Mouse (Mus musculus) cerebellum, adult 11 months (tissue): ENCODE measurements around the gene Spock1.

Experiments
- DNase-seq: peaks from one replicate; pipeline ENCODE4 v3.0.0; 2022

The Spock1 gene

DNA sequence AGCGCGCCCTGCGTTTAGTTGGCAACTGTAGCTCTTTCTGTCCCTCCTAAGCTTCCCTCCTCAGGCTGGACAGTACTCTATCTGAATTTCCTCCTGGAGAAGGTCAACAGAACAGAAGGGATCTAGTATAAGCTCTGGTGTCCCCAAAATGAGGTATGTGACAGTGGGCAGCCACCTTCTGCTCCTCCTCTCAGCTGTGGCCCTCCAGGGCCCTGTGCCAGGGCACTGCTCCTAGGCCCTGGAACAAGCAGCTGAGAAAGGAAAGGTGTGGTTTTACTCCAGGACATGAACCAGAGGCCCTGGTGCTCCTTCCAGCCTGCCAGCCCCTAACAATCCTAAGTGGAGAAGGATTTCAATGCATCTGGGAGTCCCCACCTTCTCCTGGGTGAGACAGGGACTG is 51.1 kb downstream of the Spock1 start:
- DNase-seq, result peak; percentile 47

DNA sequence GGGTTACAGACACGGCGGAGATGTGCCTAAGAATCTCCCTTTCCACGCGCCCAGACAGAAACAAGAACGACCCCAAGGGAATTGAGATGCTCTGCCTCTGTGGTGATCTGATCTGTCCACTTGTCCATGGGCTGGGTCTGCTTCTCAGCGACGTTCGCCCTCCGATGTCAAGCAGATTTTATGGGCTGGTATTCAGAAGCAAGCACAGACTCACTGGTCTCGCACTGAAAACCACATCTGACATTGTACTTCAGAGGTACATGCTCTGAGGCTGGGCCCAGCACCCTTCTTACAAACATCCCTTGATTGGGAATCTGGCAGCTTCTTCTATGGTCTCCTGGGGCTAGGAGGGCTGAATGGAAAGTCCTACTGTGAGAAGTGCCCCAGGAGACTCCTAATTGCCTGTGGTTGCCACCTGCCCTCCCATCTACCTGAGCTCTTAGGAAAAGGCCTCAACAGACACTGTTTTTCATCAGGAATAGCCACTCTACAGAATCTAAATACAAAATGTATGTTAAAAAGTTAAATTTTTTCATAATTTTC is 51.8 kb downstream of the Spock1 start:
- no peak for DNase-seq

DNA sequence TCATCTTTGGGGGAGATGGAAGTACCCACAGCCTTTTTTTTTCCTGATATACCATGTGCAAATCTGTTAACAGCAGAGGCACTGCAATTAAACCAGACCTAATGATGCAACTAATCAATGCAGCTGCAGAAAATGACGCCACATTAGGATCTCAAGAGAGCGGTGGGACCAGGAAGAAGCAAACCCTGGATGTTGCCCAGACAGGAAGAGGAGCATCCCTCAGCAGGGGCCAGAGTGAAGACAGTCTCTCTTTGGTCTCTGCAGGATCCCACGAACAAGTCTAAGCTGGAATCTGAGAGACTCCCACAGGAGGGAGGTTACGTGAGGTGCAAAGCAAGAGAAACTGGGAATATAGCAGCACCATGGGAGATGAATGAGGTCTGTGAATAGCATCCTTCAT is 52.4 kb downstream of the Spock1 start:
- DNase-seq, result no peak

DNA sequence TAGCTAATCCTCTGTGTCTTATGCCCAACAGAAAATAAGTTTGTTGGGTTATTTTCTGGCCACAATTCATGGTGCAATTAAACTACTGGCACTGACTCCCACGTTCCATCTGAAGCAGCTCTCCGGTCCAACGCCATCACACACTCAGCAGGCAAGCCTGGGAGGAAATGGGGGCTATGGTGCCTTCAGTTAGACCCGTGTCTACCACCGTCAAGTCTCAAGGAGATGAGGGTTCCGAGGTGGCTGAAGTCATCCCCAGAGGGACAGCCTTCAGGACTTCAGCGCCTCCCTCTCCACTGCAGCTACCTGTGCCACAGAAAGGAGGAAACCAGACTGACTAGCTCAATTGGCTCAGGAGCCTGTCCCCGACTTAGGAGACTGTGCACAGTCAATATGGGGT is 53.7 kb downstream of the Spock1 start:
- no peak for DNase-seq

DNA sequence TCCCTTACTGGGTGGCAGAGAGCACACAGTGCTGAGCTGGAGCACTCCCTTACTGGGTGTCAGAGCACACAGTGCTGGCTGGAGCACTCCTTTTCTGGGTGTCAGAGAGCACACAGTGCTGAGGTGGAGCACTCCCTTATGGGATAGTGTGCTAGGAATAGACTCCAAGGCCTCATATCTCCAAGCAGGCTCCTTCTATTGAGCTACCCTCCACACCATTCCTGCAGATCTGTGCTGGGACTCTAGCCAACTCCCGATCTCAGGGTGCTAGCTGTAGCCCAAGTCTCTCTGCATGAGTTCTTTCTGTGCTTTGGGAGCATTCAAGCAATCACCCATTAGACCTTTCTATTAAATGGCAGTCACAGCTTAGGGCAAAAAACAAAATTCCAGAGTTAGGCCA is 54.5 kb downstream of the Spock1 start:
- no peak for DNase-seq

DNA sequence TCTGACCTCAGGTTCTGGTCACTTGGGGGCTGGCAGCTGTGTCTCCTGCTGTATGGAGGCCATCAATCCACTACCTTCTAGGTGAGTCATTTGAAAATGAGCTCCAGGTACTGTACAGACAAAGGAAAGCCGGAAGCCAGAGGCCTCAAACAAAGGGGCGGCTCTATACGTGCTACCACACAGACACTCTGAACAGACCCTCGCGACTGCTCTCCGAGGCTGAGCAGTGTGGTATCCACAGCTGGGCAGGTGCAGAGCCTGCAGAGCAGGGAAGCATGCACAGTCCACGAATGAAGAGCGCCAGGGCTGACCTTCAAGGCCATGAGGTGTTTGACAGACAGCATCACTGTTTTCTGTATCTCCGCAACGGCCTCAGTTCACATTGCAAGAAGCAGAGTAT is 55.0 kb downstream of the Spock1 start:
- DNase-seq, result no peak

DNA sequence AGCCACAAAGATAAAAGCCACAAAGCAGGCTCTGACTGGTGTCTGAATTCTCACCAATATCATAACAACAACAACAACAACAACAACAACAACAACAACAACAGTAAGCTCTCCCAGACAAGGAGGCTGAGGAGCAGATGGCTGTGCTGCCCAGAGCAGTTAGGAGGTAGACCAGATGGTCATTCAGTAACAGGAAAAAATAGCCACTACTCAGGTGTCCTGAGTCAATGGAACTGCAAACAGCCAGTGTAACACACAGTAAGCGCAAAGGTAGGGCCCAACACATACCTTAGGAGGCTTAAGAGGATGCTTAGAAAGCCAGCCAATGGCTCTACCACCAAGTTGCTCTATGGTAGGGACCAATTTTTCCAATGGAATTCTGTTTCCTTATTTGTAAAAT is 59.2 kb downstream of the Spock1 start:
- DNase-seq, result no peak

DNA sequence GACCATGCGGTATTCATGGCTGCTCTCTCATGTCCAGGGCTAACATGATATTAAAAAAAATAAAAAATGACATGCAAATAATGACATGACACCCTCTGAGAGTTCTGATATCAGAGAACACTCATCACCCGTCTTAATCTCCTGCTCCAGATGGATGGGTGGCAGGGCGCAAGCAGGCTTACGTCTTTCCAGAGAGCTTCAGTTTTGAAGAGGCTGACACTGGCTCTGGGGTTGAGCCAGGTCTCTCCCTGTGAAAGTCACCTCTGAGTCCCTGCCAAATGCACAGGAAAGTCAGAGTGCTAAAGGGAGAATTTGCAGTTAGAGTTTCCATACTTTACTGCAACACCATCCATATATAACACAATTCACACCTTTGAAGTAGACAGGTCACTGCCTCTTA is 61.0 kb downstream of the Spock1 start:
- peak; percentile 58 for DNase-seq

DNA sequence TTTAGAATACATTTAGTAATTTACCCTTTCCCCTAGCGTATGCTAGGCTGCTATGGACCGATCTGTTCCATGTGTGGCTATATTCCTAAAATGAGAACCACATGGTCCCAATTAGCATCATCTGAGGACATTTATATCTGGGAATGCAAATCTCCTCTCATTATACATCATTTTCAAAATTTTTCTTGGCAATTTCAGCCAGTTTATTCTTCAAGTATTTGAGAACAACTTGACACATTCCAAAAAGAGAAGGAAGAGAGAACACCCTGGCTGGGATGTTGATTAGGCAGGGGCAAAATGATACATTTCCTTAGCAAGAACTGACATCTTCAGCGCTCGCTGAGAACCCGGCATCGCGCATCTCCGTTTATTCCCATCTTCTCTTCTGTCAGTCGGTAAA is 61.7 kb downstream of the Spock1 start:
- no peak for DNase-seq

DNA sequence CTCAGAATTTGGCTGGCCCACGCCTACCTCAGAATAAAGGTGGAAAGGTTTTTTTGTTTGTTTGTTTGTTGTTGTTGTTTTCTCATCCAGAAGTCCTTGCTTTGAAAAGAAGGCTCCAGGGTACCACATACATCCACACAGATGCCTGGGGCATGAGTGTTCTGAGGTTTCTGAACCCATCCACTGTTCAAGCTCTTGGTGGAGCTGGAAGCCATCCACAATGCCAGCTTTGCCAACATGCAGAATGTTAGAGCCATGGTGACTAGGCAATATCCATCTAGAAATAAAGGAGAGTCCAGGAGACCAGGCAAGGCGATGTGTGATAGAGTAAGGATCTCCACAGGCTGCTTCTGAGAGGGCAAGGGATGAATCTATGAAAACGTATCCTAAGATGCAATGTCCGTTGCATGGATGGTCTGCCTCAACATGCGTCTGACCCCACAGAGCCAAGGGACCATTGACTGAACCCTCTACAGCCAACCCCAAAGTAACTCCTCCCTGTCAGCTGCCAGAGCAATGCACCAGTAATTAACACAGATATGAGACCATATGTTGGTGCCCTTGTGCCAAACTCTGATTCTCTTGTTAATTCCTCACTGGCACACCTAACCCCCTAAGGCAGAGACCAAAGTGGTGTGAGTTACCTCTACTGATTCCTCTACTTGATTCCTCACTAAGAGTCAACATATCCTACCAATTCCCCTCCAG is 66.8 kb downstream of the Spock1 start:
- peak; percentile 35 for DNase-seq

DNA sequence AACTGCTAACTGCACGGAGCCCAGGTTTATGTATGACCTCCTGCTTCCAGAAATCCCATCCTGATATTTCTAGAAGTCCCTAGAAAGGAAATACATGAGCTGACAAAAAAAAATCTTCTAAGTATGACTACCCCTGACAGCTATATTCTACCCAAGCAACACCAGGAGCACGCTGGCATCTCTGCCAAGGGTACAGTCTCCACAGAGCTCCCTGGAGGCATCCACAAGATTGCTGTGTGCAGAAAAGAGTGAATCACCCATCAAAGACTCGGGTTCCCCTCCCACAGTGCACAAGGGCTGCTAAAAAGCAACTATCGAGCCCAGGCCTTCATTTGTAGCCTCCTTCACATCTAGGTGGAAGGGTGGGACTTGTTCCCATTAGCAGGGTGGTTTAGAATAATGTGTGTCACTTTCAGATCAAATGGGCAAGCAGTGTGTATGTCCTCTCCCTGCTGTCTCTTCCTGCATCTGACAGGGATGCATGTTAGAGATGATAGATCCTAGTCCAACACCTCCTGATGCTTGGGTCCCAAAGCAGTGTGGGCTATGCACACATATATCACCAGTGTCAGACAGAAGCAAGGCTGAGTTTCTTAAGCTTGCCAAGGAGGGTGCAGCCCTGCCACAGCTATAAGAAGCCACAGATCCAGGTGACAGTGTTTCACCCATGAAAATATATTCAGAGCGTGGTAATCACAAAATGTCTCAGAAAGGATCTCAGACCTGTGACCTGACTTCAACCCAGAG is 70.3 kb downstream of the Spock1 start:
- DNase-seq, result no peak

DNA sequence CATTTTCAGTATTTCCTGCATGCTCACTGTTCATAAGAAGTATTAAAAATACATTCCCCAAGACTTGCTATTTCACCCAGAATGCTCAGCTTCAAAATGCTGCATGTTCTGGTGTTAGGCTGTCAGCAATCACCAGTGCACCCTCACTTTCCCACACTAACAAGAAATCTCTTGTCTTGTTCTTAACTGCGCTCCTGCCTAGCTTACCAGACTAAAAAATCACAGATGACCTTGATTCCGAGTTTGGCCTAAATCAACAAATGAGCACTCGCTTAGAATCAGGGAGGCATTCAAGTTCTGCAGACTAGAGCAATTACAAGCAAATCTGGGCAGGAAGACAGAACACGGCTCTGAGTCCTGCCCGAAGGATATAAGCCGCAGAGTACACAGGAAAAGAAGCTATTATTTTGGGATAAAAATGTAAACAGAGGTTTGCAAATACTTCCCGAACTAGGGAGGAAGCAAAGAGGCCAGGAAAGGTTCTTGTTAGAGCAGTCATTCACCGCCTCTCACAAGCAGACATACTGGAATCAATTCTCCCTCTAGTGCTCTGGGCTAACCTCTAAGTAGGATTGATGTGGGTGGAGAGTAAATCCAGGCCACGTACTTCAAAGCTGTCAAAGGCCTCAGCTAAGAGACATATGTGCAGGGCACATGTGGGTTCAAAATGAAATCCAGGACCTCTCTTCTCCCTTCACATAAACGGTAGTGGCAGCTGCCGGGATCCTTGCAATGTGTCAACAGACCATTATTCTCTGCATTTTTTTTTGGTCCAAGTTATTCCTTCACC is 76.6 kb downstream of the Spock1 start:
- no peak for DNase-seq

DNA sequence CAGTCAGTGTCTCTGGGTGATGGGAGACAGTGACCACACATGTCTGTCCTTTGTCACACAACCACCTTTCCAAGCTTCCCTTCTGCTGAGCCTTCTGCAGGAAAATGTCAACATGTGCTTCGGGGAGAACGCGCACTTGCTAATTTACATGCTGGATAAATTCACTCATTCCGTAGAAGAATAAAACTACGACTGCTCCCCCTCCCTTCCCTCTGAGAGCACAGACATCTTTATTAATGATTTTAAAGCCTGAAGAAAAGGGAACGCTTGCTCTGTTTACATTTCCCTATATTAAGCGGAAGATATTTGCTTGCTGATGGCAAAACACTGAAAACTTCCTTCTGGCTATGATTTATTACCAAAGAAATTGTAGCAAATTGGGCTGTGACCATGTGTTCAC is 77.2 kb downstream of the Spock1 start:
- DNase-seq, result no peak

DNA sequence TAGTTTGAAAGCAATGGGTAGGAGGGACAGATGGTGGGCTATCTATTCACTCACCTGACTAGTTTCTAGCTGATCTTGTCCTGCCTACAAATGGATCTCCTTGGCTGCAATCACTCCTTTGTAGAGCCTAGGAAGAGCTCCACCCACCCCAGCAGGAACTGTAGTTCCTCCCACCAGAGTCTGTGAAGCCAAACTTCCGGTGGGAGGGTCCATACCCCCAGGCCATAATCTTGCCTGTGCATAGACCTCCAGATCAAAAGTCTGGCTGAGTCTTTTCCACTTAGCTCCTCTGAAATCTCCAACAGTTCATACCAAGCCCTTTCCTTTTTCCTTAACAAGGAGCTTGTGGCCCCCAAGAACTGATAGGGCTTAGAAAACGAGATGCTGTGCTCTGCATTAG is 78.0 kb downstream of the Spock1 start:
- DNase-seq, result no peak

DNA sequence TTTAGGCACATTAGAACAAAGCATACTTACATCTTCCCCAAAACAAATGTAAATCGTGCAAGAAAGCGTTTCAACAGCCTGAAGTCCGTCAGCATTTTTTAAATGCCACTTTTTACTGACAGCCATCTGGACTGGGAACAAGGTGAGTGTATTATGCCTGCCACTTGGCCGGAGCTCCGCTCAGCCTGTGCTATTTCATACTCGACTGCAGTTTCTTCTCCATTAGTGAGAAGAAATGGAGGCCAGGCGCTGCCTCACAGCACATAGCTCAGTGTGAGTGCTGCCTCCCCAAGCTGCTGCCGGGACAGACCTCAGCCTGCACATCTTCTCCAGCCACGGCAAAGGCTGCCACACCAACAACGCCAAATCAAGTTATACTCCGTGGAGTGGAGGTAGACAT is 91.9 kb downstream of the Spock1 start:
- peak; percentile 67 for DNase-seq

DNA sequence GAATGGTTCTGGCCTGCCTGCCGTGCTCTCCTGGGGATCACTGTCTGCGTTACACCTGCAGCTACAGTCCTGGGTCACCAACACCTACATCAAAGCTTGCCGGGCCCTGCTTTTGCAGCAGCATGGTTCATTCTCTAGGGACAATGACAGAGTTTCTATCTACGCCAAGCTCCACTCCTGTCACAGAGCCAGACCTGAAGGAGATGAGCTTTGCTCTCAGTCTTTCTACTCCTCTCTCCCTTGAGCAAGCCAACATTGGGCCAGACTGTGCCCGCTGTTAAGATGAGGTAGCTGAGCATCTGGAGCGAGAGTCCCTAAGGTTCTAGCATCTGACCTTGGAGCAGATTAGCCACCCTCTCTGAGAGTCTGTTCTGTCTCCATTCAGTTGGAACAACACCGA is 95.5 kb downstream of the Spock1 start:
- DNase-seq, result no peak

DNA sequence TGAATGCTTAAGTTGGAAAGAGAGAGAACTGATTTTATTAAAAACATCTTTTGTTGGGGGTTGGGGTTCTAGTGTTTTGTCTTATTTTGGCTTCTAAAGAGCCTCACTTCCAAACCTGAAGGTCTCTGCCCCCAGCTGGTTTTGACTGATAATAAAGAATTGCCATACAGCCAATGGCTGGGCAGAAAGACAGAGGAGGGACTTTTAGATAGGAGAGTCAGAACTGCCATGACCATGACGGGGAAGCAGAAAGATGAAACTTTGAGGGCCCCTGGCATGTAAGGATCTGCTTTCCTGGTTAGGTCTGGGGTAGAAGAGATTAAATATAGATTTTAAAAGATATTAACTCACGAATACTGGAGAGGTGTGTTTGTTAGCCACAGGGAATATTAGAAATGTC is 96.9 kb downstream of the Spock1 start:
- no peak for DNase-seq

DNA sequence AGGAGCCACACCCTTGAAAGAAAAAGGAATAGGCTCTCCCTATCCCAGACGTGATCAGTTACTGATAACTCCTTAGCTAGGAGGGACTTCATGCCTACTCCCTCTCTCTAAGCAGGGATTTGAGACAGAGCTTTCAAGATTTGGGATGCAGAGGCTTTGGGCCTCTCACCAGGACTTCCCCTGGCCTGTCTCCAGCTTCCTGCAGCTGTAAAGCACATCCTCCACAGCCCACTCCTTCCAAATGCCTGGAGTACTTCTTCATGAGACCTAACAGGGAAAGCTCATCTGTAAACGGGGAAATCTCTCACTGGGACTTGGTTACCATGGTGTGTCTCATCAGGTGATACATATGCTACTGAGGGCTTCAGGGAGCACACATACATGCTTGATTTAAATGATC is 97.3 kb downstream of the Spock1 start:
- no peak for DNase-seq

DNA sequence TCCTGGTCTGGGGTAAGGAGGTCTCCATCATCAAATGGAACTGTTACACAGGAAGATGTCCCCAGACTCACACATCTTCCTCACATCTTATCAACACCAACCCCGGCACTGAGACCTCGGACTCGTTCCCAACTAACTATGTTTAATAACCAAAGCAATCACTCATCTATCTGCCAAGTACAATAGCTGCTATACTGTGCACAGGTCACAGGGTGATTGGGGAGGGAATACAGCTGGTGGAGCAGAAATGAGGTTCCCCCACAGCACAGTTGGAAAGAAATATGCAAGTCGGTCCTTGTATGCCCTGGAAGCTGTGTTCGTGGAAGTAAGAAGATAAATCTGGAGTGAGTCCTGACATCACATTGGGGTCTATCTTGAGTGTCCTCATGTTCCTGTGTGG is 98.0 kb downstream of the Spock1 start:
- DNase-seq, result no peak

DNA sequence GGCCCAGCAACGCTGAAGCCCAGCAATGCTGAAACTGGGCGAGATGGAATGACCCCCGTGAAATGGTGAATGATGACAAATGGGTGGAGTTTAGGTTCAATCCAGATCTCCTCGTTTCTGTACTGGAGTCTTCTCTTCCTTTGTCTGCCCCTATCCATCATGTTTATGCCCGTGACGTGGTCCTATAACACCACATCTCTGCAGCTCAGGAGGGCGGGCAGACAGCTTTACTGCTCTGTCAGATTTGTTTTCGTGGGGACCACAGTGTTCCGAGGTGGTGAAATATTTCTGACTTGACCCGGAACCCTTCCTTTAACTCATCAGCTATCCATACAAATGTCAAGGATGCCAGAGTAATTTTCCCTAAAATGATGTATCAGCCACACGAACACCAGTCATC is 98.5 kb downstream of the Spock1 start:
- DNase-seq, result no peak

DNA sequence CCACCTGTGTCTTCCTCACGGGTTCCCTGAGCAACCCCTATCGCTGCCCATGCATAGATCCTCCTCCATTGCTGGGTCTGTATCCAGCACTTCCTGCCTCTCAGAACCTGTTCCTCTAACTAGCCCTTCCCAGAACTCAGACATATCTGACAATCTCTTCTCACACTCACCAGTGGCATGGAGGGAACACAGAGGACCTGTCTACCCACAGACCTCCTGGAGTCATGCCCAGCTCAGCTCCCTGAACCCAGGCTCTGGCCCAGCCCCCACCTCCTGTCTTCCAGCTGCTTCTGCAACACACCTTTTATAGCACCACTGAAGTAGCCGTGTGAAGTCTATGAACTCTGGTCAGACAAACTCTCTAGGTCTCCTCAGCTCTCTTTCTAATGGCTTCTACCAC is 101.3 kb downstream of the Spock1 start:
- DNase-seq, result peak; percentile 55

DNA sequence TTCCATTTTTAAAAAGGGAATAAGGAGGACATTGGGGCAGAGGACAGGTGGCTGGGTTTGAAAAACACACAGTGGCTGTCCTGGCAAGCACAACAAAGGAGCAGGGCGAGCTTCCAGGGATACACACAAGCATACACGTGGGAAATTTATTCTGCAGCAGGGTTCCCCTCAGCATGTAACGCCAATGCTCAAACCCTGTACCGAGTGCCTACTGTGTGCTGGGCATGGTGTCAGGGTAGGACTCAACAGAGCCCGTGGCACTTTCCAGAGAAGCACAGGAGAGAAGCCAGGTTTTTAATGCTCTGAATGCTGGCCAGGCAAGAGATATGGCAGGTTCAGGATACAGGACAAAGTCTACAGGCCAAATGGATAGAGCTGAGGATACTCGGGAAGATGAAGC is 101.8 kb downstream of the Spock1 start:
- DNase-seq, result peak; percentile 90

DNA sequence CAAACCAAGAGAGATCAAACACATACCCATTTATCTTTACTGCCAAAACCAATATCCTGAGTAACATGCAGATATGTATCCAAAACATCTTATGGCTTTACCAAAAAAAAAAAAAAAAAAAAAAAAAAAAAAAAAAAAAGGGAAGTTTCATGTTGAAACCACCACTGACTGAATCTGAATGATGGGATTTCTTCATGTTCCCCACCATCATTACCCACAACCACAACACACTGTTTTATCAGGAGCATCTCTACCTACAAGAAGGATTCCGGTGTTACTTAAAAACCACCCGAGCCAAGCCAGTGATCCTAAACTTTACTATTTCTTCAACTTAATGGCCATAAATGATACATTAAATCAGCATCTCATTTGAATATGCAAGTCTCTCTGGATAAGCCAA is 109.5 kb downstream of the Spock1 start:
- DNase-seq, result no peak
